Mouse (Mus musculus): ENCODE data around the gene Pola1. TPM values are rescaled to one million over a fixed set of nuclear protein-coding genes. Genes with fewer than 3 reads are reported as not detected.

Gene Pola1
- total RNA-seq, 2 experiments from 2014 or later: 2.1 to 2.2 TPM

DNA sequence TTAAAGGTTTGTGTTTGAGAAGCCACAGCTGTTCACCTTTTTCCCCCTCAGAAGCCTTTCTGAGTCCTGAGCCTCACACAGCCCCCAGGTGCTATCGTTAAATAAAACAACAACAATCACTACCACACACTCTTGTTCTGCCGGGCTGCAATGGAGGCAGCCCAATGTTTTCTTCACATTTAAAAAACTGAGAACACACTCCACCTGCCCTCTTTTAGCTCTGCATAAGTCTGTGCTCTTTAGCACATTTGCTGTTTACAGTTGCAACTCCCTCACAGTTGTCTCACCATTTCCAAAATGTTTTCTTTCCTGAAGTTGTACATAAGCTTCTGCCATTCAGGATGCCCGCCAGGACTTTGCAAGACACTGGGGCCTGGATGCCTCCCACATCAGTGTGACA, 356.3 kb downstream of the Pola1 start:
- intact Hi-C loops (cut with DNase I): no loop called here
- no peak for DNase-seq
- no peak overlapping the region for H3K4me3 ChIP-seq
- no peak for TF ChIP-seq CTCF (IDR thresholded peaks at IDR 0.05)
- H3K27ac ChIP-seq: no peak overlapping the region

Other genes starting within 250 kb of the Pola1 start
- under 1 TPM; 0.05 to 0.08 TPM for gene Pcyt1b, start 22.7 kb upstream of the Pola1 start, total RNA-seq (2021)
- gene Pdk3, start 200.0 kb upstream of the Pola1 start, total RNA-seq (2021): under 1 TPM; 0.84 to 0.89 TPM

Measured in gastrocnemius, adult 2 months (tissue).